Mouse (Mus musculus) cerebellum, adult 2 months (tissue): ENCODE measurements around the gene Ak4. TPM values are rescaled to one million over a fixed set of nuclear protein-coding genes. Genes with fewer than 3 reads are reported as not detected.

ENCODE experiments used
- DNase-seq, 2 experiments: peaks; one replicate each; pipeline ENCODE4 v3.0.0; 2021
- H3K27ac ChIP-seq: fragments of 200-500 bp; 2 replicates; pipeline ENCODE4 v1.5.1; 2012; ENCODE audit warnings: low read length, control low read depth, inconsistent platforms; ENCODE audit not compliant: insufficient read depth
- H3K27me3 ChIP-seq: fragments of 200-500 bp; 2 replicates; pipeline ENCODE4 v1.6.1; 2012; ENCODE audit warnings: inconsistent platforms, mild to moderate bottlenecking, low read length, moderate library complexity; ENCODE audit not compliant: control insufficient read depth, insufficient read depth
- H3K4me1 ChIP-seq: fragments of 200-500 bp; 2 replicates; pipeline ENCODE4 v1.6.1; 2011; ENCODE audit warnings: low read length; ENCODE audit not compliant: control insufficient read depth, insufficient read depth
- H3K4me3 ChIP-seq: fragments of 200-500 bp; replicated peaks from 2 replicates; pipeline ENCODE3; 2011; ENCODE audit warnings: mild to moderate bottlenecking, low read depth, low read length, control low read depth; ENCODE audit not compliant: insufficient read depth
- CTCF ChIP-seq: fragments of 200-500 bp; IDR thresholded peaks from 2 replicates; pipeline ENCODE4 v1.5.1; 2011; ENCODE audit warnings: low read depth, mild to moderate bottlenecking, control low read depth, low read length, moderate library complexity, borderline replicate concordance; ENCODE audit not compliant: insufficient read depth
- POLR2A ChIP-seq: fragments of 200-500 bp; IDR thresholded peaks from 2 replicates; pipeline ENCODE4 v1.6.1; 2011; ENCODE audit warnings: low read length, control low read depth, borderline replicate concordance; ENCODE audit not compliant: insufficient read depth
- WGBS: fragments of 180-500 bp; shearing (Covaris S2); methylation state at CpG from one replicate; pipeline ENCODE4 v1.1.7; 2018; 5-methylcytosine and 5-hydroxymethylcytosine counted together
- polyA plus RNA-seq: library from polyadenylated mRNA; depleted of rRNA; stranded (reverse); fragments of >200 nt; gene quantifications from 2 replicates; pipeline ENCODE4 v1.2.3, GENCODE M21; 2012; rRNA removed

The Ak4 gene
- polyA plus RNA-seq = 56.6 and 76.5 TPM in 2 replicates

DNA sequence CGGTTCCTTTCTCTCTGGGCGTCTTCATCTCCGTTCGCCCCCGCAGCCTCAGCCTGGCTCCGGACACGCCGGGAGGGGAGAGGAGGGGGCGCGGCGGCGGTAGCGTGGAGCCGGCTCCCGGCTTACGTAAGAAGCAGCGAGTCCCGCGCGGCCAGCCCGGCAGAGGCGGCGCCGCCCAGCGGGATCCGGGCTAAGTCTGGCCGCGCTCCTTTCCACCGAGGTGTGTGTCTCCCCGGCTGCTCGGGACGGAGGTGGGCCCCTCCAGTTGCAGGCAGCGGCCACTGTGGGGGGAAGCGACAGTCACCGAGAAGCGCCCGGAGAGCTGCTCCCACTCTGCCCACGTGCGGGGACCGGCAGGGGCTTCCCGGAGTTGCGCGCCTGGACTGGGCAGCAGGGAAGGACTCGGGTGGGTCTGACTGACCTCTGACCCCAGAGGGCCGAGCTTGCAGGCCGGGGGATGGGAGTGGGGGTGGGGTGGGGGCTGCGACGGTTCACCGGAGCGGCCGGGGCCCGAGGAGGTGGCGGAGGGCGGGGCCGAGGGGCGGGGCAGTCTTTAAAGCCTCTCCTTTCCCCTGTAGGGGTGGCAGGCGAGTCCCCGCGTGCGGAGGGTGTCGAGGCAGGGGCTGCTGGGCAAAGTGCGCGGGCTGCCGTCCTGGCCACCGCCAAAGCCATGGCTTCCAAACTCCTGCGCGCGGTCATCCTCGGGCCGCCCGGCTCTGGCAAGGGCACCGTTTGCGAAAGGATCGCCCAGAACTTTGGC lies at the start of gene Ak4:
TSS of gene Ak4 (plus strand) at position 127 of the 760 bp plus-strand sequence.
- no peaks in the 10 kb centered on the region for H3K27me3 ChIP-seq
- under 1% methylated on average over 74 of the region's 74 CpGs for WGBS
- DNase-seq = peak; percentile 84 to 86
- H3K4me1 ChIP-seq = peaks cover 8% of the 10 kb centered on the region
- TF ChIP-seq POLR2A (peak; percentile 39; the same call in 1 of the 2 replicates), CTCF (no peak)
- H3K4me3 ChIP-seq = peak within 1 kb of the TSS; percentile 93
- H3K27ac ChIP-seq = peak within 1 kb of the TSS; percentile 93

DNA sequence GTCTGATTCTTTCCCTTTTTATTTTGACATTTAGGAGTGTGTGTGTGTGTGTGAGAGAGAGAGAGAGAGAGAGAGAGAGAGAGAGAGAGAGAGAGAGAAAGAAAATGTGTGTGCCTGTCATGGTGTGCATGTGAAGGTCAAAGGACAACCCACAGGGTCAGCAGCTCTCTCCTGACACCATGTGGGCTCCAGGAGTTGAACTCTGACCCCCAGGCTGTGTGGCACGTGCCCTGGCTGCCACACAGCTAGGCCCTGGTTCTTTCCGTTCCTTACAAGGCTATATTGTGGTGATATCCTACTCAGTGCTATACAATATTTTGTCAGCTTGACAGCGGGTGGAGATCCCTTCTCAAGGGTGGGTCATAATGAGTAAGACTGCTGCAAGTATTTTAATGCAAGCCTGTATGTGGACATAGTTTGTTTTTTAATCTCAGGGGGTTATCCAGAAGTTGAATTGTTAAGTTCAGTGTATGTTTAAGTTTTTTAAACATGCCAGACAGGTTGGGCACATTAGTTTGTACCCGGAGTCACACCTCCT lies 49.3 kb upstream of the Ak4 start:
- Histone ChIP-seq H3K4me1 (no peaks in the 10 kb centered on the region), H3K4me3 (no peak overlapping the region), H3K27ac (no peak overlapping the region), H3K27me3 (no peaks in the 10 kb centered on the region)
- no peak for DNase-seq
- 88% methylated on average over 4 of the region's 4 CpGs for WGBS
- TF ChIP-seq CTCF = no peak
- TF ChIP-seq POLR2A = no peak

DNA sequence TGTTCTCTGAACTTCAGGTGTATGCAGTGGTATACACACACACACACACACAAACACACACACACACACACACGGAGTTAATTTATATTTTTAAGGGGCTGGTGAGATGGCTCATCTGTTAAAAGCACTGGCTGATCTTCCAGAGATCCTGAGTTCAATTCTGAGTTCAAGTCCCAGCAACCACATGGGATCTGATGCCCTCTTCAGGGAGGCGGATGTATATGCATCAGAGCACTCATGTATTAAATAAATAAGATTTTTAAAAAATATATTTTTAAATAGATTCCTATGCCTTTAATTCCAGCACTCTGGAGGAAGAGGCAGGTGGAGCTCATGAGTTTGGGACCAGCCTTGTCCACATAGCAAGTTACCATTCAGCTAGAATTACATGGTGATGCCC lies 46.8 kb upstream of the Ak4 start:
- Histone ChIP-seq H3K4me3 (no peak overlapping the region), H3K27me3 (no peaks in the 10 kb centered on the region), H3K27ac (no peak overlapping the region), H3K4me1 (no peaks in the 10 kb centered on the region)
- no peak for DNase-seq
- whole genome bisulfite sequencing = 75% methylated on average over 2 of the region's 2 CpGs
- TF ChIP-seq CTCF = no peak
- TF ChIP-seq POLR2A = no peak

DNA sequence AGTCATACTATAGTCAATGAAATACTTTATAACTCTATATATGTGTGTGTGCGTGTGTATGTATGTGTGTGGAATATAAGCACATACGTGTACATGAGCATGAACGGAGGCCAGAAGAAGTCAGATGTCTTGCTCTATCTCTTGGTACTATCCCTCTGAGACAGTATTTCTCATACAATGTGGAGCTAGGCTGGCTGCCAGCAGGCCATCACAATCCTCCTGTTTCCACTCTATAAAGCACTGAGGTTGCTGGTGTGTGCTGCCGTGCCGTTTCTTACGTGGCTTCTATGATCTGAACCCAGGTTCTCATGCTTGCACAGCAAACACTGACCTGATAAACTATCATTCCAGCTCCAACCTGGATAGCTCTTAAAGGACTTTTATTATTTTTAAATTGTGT lies 46.3 kb upstream of the Ak4 start:
- TF ChIP-seq CTCF (no peak), POLR2A (no peak)
- H3K27ac ChIP-seq = no peak overlapping the region
- H3K27me3 ChIP-seq = no peaks in the 10 kb centered on the region
- no peak for DNase-seq
- 68% methylated on average over 6 of the region's 6 CpGs for WGBS
- H3K4me1 ChIP-seq = no peaks in the 10 kb centered on the region
- H3K4me3 ChIP-seq = no peak overlapping the region

DNA sequence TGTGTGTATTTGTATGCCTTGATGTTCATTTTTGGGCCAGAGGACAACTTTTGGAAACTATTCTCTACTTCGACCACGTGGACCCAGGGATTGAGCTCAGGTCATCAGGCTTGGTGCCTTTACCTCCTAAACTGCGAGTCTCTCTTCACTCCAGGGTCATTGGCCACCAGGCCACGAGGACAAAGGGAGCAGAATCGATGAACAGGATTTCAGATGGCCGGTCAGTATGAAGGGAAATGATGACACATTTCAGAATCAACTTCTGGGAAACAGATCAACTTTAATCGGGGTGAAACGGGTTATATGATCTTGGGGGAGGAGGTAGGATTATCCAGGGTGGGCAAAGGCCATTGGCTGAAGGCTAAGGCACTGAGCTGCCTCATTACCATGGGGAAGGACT lies 45.0 kb upstream of the Ak4 start:
- no peaks in the 10 kb centered on the region for H3K4me1 ChIP-seq
- no peaks in the 10 kb centered on the region for H3K27me3 ChIP-seq
- no peak for TF ChIP-seq CTCF
- TF ChIP-seq POLR2A = no peak
- H3K4me3 ChIP-seq = no peak overlapping the region
- no peak for DNase-seq
- 83% methylated on average over 8 of the region's 8 CpGs for WGBS
- no peak overlapping the region for H3K27ac ChIP-seq

DNA sequence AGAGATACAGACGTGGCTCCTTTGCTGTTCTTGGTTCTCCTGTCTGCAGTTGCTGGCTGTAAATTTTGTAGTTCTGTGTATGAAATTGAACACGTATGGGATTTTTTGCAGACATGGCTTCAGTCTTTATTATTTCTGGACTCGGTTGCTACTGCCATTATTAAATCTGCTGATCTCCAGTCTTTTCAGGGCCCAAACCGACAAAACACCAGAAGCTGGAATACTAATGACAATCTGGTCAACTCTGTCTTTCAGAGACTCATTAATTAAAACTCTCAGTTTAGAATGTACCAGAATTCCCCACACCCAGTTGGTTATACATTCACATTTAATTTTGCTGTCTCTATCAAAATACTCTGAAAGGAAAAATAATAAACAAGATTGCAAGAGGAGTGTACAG lies 42.2 kb upstream of the Ak4 start:
- 89% methylated on average over 4 of the region's 4 CpGs for WGBS
- Histone ChIP-seq H3K4me3 (no peak overlapping the region), H3K27me3 (no peaks in the 10 kb centered on the region), H3K27ac (no peak overlapping the region), H3K4me1 (no peaks in the 10 kb centered on the region)
- no peak for DNase-seq
- no peak for TF ChIP-seq POLR2A

DNA sequence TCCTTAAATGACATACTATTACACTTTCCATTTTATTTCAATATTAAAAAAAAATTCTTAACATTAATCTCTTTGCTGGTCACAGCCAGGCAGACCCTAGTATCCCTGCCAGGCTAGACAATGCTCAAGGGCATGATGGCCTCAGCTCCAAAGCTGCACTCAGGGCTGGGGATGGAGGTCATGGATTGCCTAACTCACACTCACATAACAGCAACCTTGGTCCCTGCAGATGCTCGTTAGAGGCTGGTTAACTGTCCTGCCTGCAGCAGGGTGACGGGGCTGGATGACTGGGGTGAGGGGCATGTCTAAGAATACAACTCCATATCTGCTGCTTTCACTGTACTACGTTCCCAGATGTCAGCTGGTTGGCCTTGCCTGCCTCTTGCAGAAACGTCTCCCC lies 40.8 kb upstream of the Ak4 start:
- DNase-seq = no peak
- TF ChIP-seq CTCF (no peak), POLR2A (no peak)
- H3K27ac ChIP-seq = no peak overlapping the region
- no peaks in the 10 kb centered on the region for H3K4me1 ChIP-seq
- 61% methylated on average over 4 of the region's 4 CpGs for WGBS
- H3K27me3 ChIP-seq = no peaks in the 10 kb centered on the region
- H3K4me3 ChIP-seq = no peak overlapping the region

DNA sequence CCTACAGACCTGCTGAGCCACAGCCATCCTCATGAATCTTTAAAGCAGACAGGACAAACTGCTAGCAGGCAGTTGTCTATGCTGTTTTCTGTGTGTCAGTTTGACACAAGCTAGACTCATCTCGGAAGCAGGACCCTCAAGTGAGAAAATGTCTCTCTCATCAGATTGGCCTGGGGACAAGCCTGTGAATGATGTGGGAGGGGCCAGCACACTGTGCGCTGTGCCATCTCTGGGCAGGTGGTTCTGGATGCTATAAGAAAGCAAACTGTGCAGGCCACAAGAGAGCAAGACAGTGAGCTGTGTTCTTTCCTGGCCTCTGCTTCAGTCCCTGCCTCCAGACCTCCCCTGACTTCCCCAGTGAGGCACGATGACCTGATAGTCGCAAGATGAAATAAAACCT lies 40.3 kb upstream of the Ak4 start:
- Histone ChIP-seq H3K4me3 (no peak overlapping the region), H3K27me3 (no peaks in the 10 kb centered on the region), H3K4me1 (no peaks in the 10 kb centered on the region), H3K27ac (no peak overlapping the region)
- TF ChIP-seq POLR2A (no peak), CTCF (no peak)
- no peak for DNase-seq
- 39% methylated on average over 4 of the region's 4 CpGs for WGBS
